Mouse (Mus musculus) liver, adult 2 months (tissue): ENCODE data around the gene Kcng3. TPM values are rescaled to one million over a fixed set of nuclear protein-coding genes. Genes with fewer than 3 reads are reported as not detected.

Experiments
- DNase-seq: peaks from one replicate; pipeline ENCODE4 v3.0.0-alpha.2; 2011; ENCODE audit warnings: low read depth, low spot score; ENCODE audit errors: extremely low read depth
- H3K27ac ChIP-seq: fragments of 200-500 bp; replicated peaks from 2 replicates; pipeline ENCODE4 v1.5.1; 2012; ENCODE audit warnings: low read depth, mild to moderate bottlenecking, control low read depth, inconsistent platforms, low read length; ENCODE audit not compliant: insufficient read depth
- H3K27me3 ChIP-seq: fragments of 200-500 bp; 2 replicates; pipeline ENCODE4 v1.6.1; 2012; ENCODE audit warnings: mild to moderate bottlenecking, moderate library complexity, low read length, inconsistent platforms; ENCODE audit not compliant: control insufficient read depth, insufficient read depth
- H3K36me3 ChIP-seq: fragments of 200-500 bp; 2 replicates; pipeline ENCODE4 v1.6.1; 2012; ENCODE audit warnings: low read length, inconsistent platforms; ENCODE audit not compliant: control insufficient read depth, insufficient read depth
- H3K4me1 ChIP-seq: fragments of 200-500 bp; 2 replicates; pipeline ENCODE4 v1.6.1; 2011; ENCODE audit warnings: low read length; ENCODE audit not compliant: control insufficient read depth, insufficient read depth
- H3K4me3 ChIP-seq: fragments of 200-500 bp; 2 replicates; pipeline ENCODE4 v1.5.1; 2011; ENCODE audit warnings: low read depth, mild to moderate bottlenecking, control low read depth, low read length, moderate library complexity; ENCODE audit not compliant: insufficient read depth
- H3K79me2 ChIP-seq: fragments of 200-500 bp; 2 replicates; pipeline ENCODE4 v1.6.1; 2012; ENCODE audit warnings: inconsistent platforms, mild to moderate bottlenecking, low read length, moderate library complexity; ENCODE audit not compliant: control insufficient read depth, insufficient read depth
- H3K9ac ChIP-seq: fragments of 200-500 bp; 2 replicates; pipeline ENCODE4 v1.6.1; 2012; ENCODE audit warnings: low read depth, mild to moderate bottlenecking, control low read depth, inconsistent platforms, low read length
- CTCF ChIP-seq: fragments of 200-500 bp; IDR thresholded peaks from 2 replicates; pipeline ENCODE4 v1.5.1; 2011; ENCODE audit warnings: low read depth, low read length, control low read depth
- POLR2A ChIP-seq: fragments of 200-500 bp; IDR thresholded peaks from 2 replicates; pipeline ENCODE4 v1.6.1; 2011; ENCODE audit warnings: low read length, control low read depth; ENCODE audit not compliant: insufficient read depth; ENCODE audit errors: extremely low read depth
- WGBS: fragments of 180-500 bp; shearing (Covaris S2); methylation state at CpG from one replicate; pipeline ENCODE4 v1.1.7; 2018; 5-methylcytosine and 5-hydroxymethylcytosine counted together
- polyA plus RNA-seq: library from polyadenylated mRNA; depleted of rRNA; stranded (reverse); fragments of >200 nt; gene quantifications from 2 replicates; pipeline ENCODE4 v1.2.3, GENCODE M21; 2012
- total RNA-seq: library from RNA; depleted of rRNA; stranded (reverse); fragments of >200 nt; gene quantifications from 2 replicates; pipeline ENCODE4 v1.2.3, GENCODE M21; 2014

Gene Kcng3
- total and polyA plus RNA-seq, 2 experiments: not detected

GRCm38 (mm10) chr17:83572366-83572765, 59.3 kb downstream of the Kcng3 start:
- Histone ChIP-seq H3K36me3 (no peaks in the 10 kb centered on the region), H3K27me3 (no peaks in the 10 kb centered on the region), H3K4me3 (no peak overlapping the region; the same call in 1 of the 2 replicates), H3K4me1 (peaks cover 7% of the 10 kb centered on the region; the same call in 1 of the 2 replicates), H3K79me2 (no peaks in the 10 kb centered on the region), H3K9ac (peak overlapping the region; percentile 63; the same call in 1 of the 2 replicates), H3K27ac (peak overlapping the region; percentile 22; the same call in 1 of the 2 replicates)
- 0 out of 2 replicates have a peak, but pooled peaks have one; percentile 18 for TF ChIP-seq CTCF
- TF ChIP-seq POLR2A: no peak
- peak; percentile 60 for DNase-seq
- 17% methylated on average over 4 of the region's 4 CpGs for WGBS

GRCm38 (mm10) chr17:83567375-83567774, 64.3 kb downstream of the Kcng3 start:
- H3K27ac ChIP-seq: peak overlapping the region; percentile 85
- H3K4me3 ChIP-seq: peak overlapping the region; percentile 29

GRCm38 (mm10) chr17:83565506-83565905, 66.2 kb downstream of the Kcng3 start:
- no peak overlapping the region for H3K27ac ChIP-seq
- no peak for DNase-seq
- H3K4me3 ChIP-seq: no peak overlapping the region
- H3K4me1 ChIP-seq: peaks cover 5% of the 10 kb centered on the region; the same call in 1 of the 2 replicates
- H3K9ac ChIP-seq: no peak overlapping the region
- H3K27me3 ChIP-seq: no peaks in the 10 kb centered on the region
- 90% methylated on average over 4 of the region's 4 CpGs for WGBS
- H3K79me2 ChIP-seq: no peaks in the 10 kb centered on the region
- TF ChIP-seq POLR2A (no peak), CTCF (no peak)
- no peaks in the 10 kb centered on the region for H3K36me3 ChIP-seq

More at GRCm38 (mm10) chr17:83567375-83567774, 64.3 kb downstream of the Kcng3 start:
- no peaks in the 10 kb centered on the region for H3K36me3 ChIP-seq
- H3K9ac ChIP-seq: peak overlapping the region; percentile 20; the same call in 1 of the 2 replicates
- H3K4me1 ChIP-seq: peaks cover 7% of the 10 kb centered on the region; the same call in 1 of the 2 replicates
- TF ChIP-seq POLR2A: no peak
- TF ChIP-seq CTCF: no peak
- 13% methylated on average over 8 of the region's 8 CpGs for WGBS
- H3K27me3 ChIP-seq: no peaks in the 10 kb centered on the region
- H3K79me2 ChIP-seq: no peaks in the 10 kb centered on the region
- DNase-seq: peak; percentile 97

DNA sequence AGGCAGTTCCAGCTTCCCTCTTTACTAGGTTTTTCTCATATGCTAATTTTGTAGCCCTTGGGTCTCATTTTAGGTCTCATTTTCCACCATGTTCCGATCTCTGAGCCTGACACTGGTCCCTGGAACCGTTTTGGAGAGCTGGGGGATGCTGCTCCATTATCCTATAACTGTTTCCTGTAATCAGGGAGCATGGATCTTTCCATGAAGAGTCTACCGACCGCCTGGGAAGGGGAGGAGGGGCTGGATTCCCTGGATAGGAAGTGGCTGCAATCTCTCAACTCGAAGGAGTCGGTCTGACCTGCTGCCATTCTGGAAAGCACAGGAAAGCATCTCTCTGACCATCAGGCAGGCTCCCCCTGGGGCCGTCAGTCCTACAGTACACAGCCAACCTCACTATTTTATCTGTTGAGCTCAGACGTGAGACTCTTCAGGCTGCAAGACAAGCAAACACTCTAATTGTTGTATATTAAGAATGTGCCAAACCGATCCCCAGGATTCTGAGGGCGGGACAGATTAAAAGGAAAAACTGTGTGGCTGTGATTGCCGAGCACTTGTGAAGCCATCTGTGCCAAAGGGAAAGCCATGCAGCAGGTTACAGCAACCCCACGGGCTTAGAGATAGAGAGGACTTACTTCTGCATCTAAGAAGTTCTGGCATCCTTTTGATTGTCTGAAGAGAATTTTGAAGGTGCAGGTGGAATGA, 67.4 kb downstream of the Kcng3 start:
- no peak overlapping the region for H3K4me3 ChIP-seq
- 67% methylated on average over 12 of the region's 12 CpGs for WGBS
- no peaks in the 10 kb centered on the region for H3K36me3 ChIP-seq
- no peak overlapping the region for H3K9ac ChIP-seq
- no peak overlapping the region for H3K27ac ChIP-seq
- H3K27me3 ChIP-seq: no peaks in the 10 kb centered on the region
- H3K4me1 ChIP-seq: peaks cover 5% of the 10 kb centered on the region; the same call in 1 of the 2 replicates
- no peak for TF ChIP-seq POLR2A
- TF ChIP-seq CTCF: no peak
- H3K79me2 ChIP-seq: no peaks in the 10 kb centered on the region
- DNase-seq: no peak

GRCm38 (mm10) chr17:83563703-83564111, 68.0 kb downstream of the Kcng3 start:
- DNase-seq: peak; percentile 61
- H3K79me2 ChIP-seq: no peaks in the 10 kb centered on the region
- no peaks in the 10 kb centered on the region for H3K27me3 ChIP-seq
- TF ChIP-seq POLR2A (no peak), CTCF (peak; percentile 77)
- no peak overlapping the region for H3K4me3 ChIP-seq
- H3K27ac ChIP-seq: no peak overlapping the region
- H3K36me3 ChIP-seq: no peaks in the 10 kb centered on the region
- 59% methylated on average over 10 of the region's 10 CpGs for WGBS
- H3K9ac ChIP-seq: no peak overlapping the region
- H3K4me1 ChIP-seq: peaks cover 5% of the 10 kb centered on the region; the same call in 1 of the 2 replicates
